Mouse (Mus musculus) hindbrain, embryonic 11.5 days (tissue): ENCODE results near the gene Mbd3. TPM values are rescaled to one million over a fixed set of nuclear protein-coding genes. Genes with fewer than 3 reads are reported as not detected.

Experiments
- ATAC-seq: fragments of 200-750 bp; cut with Nextera tagmentation; 2 replicates; pipeline ENCODE4 v1.8.0; 2017; ENCODE audit warnings: mild to moderate bottlenecking, moderate TSS enrichment, moderate library complexity; ENCODE audit not compliant: low FRiP score
- DNase-seq: peaks from one replicate; pipeline ENCODE4 v3.0.0-alpha.2; 2015; ENCODE audit warnings: low spot score
- H3K27ac ChIP-seq: fragments of 300-500 bp; sonication (generic); 2 replicates; pipeline ENCODE4 v1.5.1; 2014; ENCODE audit warnings: mild to moderate bottlenecking, low read depth, low read length
- H3K27me3 ChIP-seq: fragments of 300-500 bp; sonication (generic); 2 replicates; pipeline ENCODE4 v1.6.1; 2014; ENCODE audit warnings: mild to moderate bottlenecking, low read length, moderate library complexity, mixed read lengths; ENCODE audit not compliant: control insufficient read depth, insufficient read depth
- H3K36me3 ChIP-seq: fragments of 300-500 bp; sonication (generic); 2 replicates; pipeline ENCODE4 v1.6.1; 2014; ENCODE audit warnings: mild to moderate bottlenecking, low read length, moderate library complexity, mixed read lengths; ENCODE audit not compliant: control insufficient read depth, insufficient read depth
- H3K4me1 ChIP-seq: fragments of 300-500 bp; sonication (generic); replicated peaks from 2 replicates; pipeline ENCODE4 v1.6.1; 2014; ENCODE audit warnings: low read length, mixed read lengths; ENCODE audit not compliant: control insufficient read depth, insufficient read depth
- H3K4me2 ChIP-seq: fragments of 300-500 bp; sonication (generic); replicated peaks from 2 replicates; pipeline ENCODE4 v1.6.1; 2014; ENCODE audit warnings: mild to moderate bottlenecking, low read depth, low read length
- H3K4me3 ChIP-seq: fragments of 300-500 bp; sonication (generic); 2 replicates; pipeline ENCODE4 v1.5.1; 2014; ENCODE audit warnings: low read depth, low read length
- H3K9ac ChIP-seq: fragments of 300-500 bp; sonication (generic); 2 replicates; pipeline ENCODE4 v1.6.1; 2014; ENCODE audit warnings: low read depth, low read length
- H3K9me3 ChIP-seq: fragments of 300-500 bp; sonication (generic); 2 replicates; pipeline ENCODE4 v1.6.1; 2016; ENCODE audit warnings: low read length; ENCODE audit not compliant: control insufficient read depth
- WGBS: fragments of 180-500 bp; shearing (Covaris S2); extraction: QIAGEN DNeasy Blood & Tissue Kit; methylation state at CpG from one replicate; pipeline ENCODE4 v1.1.7; 2014; 5-methylcytosine and 5-hydroxymethylcytosine counted together
- polyA plus RNA-seq: library from polyadenylated mRNA; unstranded; fragments of >200 nt; fragmentation: Nextera tagmentation; extraction: Ambion mirVana; gene quantifications from 2 replicates; pipeline ENCODE4 v1.2.1, GENCODE M21; 2014

Gene Mbd3
- polyA plus RNA-seq, 1 experiment from 2014 or later = 240 TPM

GRCm38 (mm10) chr10:80419419-80419818 is 20.1 kb upstream of the Mbd3 start:
- peaks cover 48% of the 10 kb centered on the region for H3K36me3 ChIP-seq
- H3K4me3 ChIP-seq = no peak overlapping the region
- no peaks in the 10 kb centered on the region for H3K27me3 ChIP-seq
- H3K27ac ChIP-seq = no peak overlapping the region
- ATAC-seq (no peak), DNase-seq (no peak)
- no peaks in the 10 kb centered on the region for H3K4me1 ChIP-seq
- no peak overlapping the region for H3K9ac ChIP-seq
- no peak overlapping the region for H3K4me2 ChIP-seq
- WGBS = 92% methylated on average over 7 of the region's 8 CpGs
- H3K9me3 ChIP-seq = no peaks in the 10 kb centered on the region

- peak; percentile 38 for DNase-seq
- Histone ChIP-seq H3K9ac (no peak overlapping the region), H3K27me3 (no peaks in the 10 kb centered on the region), H3K27ac (no peak overlapping the region), H3K36me3 (peaks cover 51% of the 10 kb centered on the region), H3K9me3 (no peaks in the 10 kb centered on the region), H3K4me1 (no peaks in the 10 kb centered on the region), H3K4me3 (no peak overlapping the region), H3K4me2 (no peak overlapping the region)
- whole genome bisulfite sequencing = 89% methylated on average over 3 of the region's 3 CpGs
- ATAC-seq = no peak
Observed at GRCm38 (mm10) chr10:80418311-80418710, 19.0 kb upstream of the Mbd3 start.

- Histone ChIP-seq H3K27me3 (no peaks in the 10 kb centered on the region), H3K4me1 (no peaks in the 10 kb centered on the region), H3K27ac (no peak overlapping the region), H3K9me3 (no peaks in the 10 kb centered on the region), H3K4me2 (no peak overlapping the region), H3K9ac (no peak overlapping the region), H3K36me3 (peaks cover 54% of the 10 kb centered on the region), H3K4me3 (no peak overlapping the region)
- DNase-seq (no peak), ATAC-seq (no peak)
- 93% methylated on average over 1 of the region's 1 CpGs for WGBS
Observed at GRCm38 (mm10) chr10:80417841-80418240, 18.5 kb upstream of the Mbd3 start.

DNA sequence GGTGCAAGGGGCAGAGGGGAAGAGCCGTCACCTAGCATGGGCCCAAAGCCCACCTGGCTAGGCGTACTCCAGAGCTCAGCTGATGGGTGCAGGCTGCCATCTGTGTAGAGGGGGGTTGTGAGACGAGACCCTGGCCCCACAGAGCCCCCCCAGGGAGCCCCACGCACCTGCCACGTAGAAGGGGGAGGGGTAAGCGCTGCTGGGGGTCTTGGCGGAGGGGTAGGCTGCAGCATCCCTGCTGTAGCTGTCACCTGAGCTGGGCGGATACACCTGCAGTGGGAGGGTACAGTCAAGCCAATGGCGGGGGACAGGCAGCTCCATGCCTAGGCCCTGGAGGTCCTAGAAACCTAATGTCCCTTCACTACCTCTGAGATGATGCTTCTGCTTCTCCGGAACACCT is 18.0 kb upstream of the Mbd3 start:
- Histone ChIP-seq H3K4me3 (no peak overlapping the region), H3K36me3 (peaks cover 58% of the 10 kb centered on the region), H3K27ac (no peak overlapping the region), H3K9ac (no peak overlapping the region), H3K27me3 (no peaks in the 10 kb centered on the region), H3K4me1 (no peaks in the 10 kb centered on the region), H3K9me3 (no peaks in the 10 kb centered on the region), H3K4me2 (no peak overlapping the region)
- DNase-seq (no peak), ATAC-seq (no peak)
- 92% methylated on average over 10 of the region's 10 CpGs for WGBS

DNA sequence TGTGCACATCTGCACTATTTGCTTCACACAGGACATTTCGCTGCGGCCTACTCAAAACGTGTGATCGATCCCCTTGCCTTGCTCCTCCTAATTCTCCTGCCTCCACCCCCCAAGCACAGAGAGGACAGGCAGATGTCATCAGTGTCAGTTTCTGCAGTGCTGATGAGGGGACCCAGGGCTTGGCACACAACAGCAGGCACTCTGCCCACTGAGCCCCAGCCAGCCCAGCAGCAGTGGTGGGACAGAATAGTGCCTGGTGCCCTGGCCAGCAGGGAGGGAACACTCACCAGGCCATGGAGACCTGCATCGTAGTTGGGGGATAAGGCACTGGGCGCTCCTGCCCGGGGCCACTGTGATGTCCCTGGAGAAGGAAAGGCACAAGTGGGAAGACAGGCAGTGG is 16.2 kb upstream of the Mbd3 start:
- 94% methylated on average over 7 of the region's 7 CpGs for WGBS
- Histone ChIP-seq H3K27me3 (no peaks in the 10 kb centered on the region), H3K9ac (no peak overlapping the region), H3K4me3 (no peak overlapping the region), H3K36me3 (peaks cover 59% of the 10 kb centered on the region), H3K4me2 (no peak overlapping the region), H3K27ac (no peak overlapping the region), H3K4me1 (no peaks in the 10 kb centered on the region), H3K9me3 (no peaks in the 10 kb centered on the region)
- ATAC-seq (no peak), DNase-seq (no peak)

DNA sequence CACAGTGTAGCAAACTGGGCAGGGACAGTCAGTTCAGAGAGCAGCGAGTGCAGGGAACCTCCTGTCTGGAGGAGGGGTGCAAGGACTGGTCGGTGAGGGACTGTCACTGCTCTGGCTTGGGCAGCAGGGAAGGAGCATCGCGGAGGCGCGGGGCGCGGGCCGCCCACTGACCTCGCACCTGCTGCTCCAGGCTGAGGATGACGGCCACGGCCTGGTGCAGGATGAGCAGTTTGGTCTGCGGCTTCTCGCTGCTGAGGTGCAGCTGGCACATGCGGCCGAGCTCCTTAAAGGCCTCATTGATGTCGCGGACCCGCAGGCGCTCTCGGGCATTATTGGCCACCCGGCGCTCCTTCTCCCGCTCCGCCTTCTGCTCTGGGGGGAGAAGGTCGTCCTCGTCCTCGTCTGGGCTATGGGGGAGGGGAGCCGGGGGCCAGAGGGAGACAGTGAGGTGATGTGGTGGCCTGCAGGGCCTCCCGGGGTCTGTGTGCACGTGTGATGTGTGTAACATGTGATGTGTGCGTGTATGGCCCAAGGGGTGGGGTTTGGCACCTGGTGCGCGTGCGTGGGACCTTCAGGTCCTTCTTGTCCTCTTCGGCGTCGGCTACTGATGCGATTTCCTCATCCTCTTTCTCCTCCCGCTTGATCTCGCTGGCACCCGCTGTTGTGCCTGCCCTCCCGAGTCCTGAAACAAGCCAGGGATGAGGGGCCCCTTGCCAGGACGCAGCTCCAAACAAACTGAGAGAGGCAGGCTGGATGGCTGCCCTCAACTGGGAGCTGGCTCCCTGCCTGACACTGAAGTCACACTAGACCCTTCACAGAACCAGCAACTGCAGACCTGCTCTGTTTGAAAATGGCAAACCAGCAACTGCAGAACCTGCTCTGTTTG is 13.5 kb upstream of the Mbd3 start:
- Histone ChIP-seq H3K9me3 (no peaks in the 10 kb centered on the region), H3K36me3 (peaks cover 44% of the 10 kb centered on the region), H3K4me2 (no peak overlapping the region), H3K4me1 (no peaks in the 10 kb centered on the region), H3K4me3 (no peak overlapping the region), H3K27me3 (no peaks in the 10 kb centered on the region), H3K9ac (no peak overlapping the region), H3K27ac (no peak overlapping the region)
- no peak for ATAC-seq
- no peak for DNase-seq
- WGBS = 89% methylated on average over 43 of the region's 44 CpGs

- Histone ChIP-seq H3K9me3 (no peaks in the 10 kb centered on the region), H3K36me3 (peaks cover 25% of the 10 kb centered on the region), H3K4me1 (peaks cover 6% of the 10 kb centered on the region), H3K4me2 (no peak overlapping the region), H3K4me3 (0 out of 2 replicates have a peak overlapping the region, but pooled peaks have one; percentile 12), H3K27me3 (no peaks in the 10 kb centered on the region), H3K9ac (0 out of 2 replicates have a peak overlapping the region, but pooled peaks have one; percentile 4), H3K27ac (no peak overlapping the region)
- DNase-seq = no peak
- no peak for ATAC-seq
- 64% methylated on average over 4 of the region's 4 CpGs for WGBS
Observed at GRCm38 (mm10) chr10:80407924-80408323, 8.6 kb upstream of the Mbd3 start.

GRCm38 (mm10) chr10:80406684-80407501 is 7.5 kb upstream of the Mbd3 start, which contains the start of gene Uqcr11:
Uqcr11 (minus strand) TSS chr10:80406830.
- peak within 1 kb of the TSS; percentile 85 for H3K4me3 ChIP-seq
- WGBS = 1% methylated on average over 27 of the region's 27 CpGs
- H3K27me3 ChIP-seq = no peaks in the 10 kb centered on the region
- ATAC-seq (peak; percentile 75), DNase-seq (peak; percentile 94)
- H3K9me3 ChIP-seq = no peaks in the 10 kb centered on the region
- H3K4me2 ChIP-seq = peak within 1 kb of the TSS; percentile 95
- H3K4me1 ChIP-seq = peaks cover 6% of the 10 kb centered on the region
- peaks cover 20% of the 10 kb centered on the region for H3K36me3 ChIP-seq
- H3K9ac ChIP-seq = peak within 1 kb of the TSS; percentile 92
- peak within 1 kb of the TSS; percentile 54 for H3K27ac ChIP-seq
